Mouse (Mus musculus): ENCODE measurements at regions not wholly inside any gene's neighbourhood (a gene's known extent, or its start where the extent isn't known, plus 50 kb on each side); places are given as distances from the start of the nearest gene placed in this dataset.

GRCm38 (mm10) chr7:111227082-111227481 lies 144.3 kb upstream of the Eif4g2 start:
- ATAC-seq (ENCODE audit: extremely low read depth, insufficient number of reproducible peaks, low FRiP score, poor library complexity, severe bottlenecking) (no peak), DNase-seq (ENCODE audit: low spot score) (no peak)
- no peaks in the 10 kb centered on the region for H3K36me3 ChIP-seq (replicated peaks)
- no peak for TF ChIP-seq CTCF (IDR thresholded peaks at IDR 0.05; ENCODE audit: low read depth, low read length)
- no peak for TF ChIP-seq POLR2AphosphoS5 (IDR thresholded peaks at IDR 0.05; ENCODE audit: insufficient replicate concordance, low read depth, low read length)
- TF ChIP-seq GATA2 (IDR thresholded peaks at IDR 0.05; ENCODE audit: borderline replicate concordance, low read depth, low read length) = no peak
- TF ChIP-seq TAL1 (conservative IDR thresholded peaks at IDR 0.05; ENCODE audit: low read depth, low read length) = no peak
- TF ChIP-seq GATA1 (IDR thresholded peaks at IDR 0.05; ENCODE audit: borderline replicate concordance, low read length) = no peak
- no peaks in the 10 kb centered on the region for H3K4me1 ChIP-seq (ENCODE audit: insufficient read depth, low read depth, low read length)
- H3K9me3 ChIP-seq (replicated peaks) = peaks cover 14% of the 10 kb centered on the region
- no peaks in the 10 kb centered on the region for H3K27me3 ChIP-seq (ENCODE audit: insufficient read depth, low read length)
- no peak overlapping the region for H3K4me3 ChIP-seq (ENCODE audit: low read depth, low read length)

GRCm38 (mm10) chr7:111226026-111226656 lies 143.3 kb upstream of the Eif4g2 start:
- no peaks in the 10 kb centered on the region for H3K36me3 ChIP-seq (replicated peaks)
- H3K27me3 ChIP-seq (ENCODE audit: insufficient read depth, low read length) = no peaks in the 10 kb centered on the region
- H3K4me3 ChIP-seq (ENCODE audit: low read depth, low read length) = no peak overlapping the region
- TF ChIP-seq GATA1 (IDR thresholded peaks at IDR 0.05; ENCODE audit: borderline replicate concordance, low read length) (no peak), TAL1 (conservative IDR thresholded peaks at IDR 0.05; ENCODE audit: low read depth, low read length) (no peak), POLR2AphosphoS5 (IDR thresholded peaks at IDR 0.05; ENCODE audit: insufficient replicate concordance, low read depth, low read length) (no peak), GATA2 (IDR thresholded peaks at IDR 0.05; ENCODE audit: borderline replicate concordance, low read depth, low read length) (no peak), CTCF (IDR thresholded peaks at IDR 0.05; ENCODE audit: low read depth, low read length) (no peak)
- ATAC-seq (ENCODE audit: extremely low read depth, insufficient number of reproducible peaks, low FRiP score, poor library complexity, severe bottlenecking) (no peak), DNase-seq (ENCODE audit: low spot score) (no peak)
- H3K9me3 ChIP-seq (replicated peaks) = peaks cover 14% of the 10 kb centered on the region
- no peaks in the 10 kb centered on the region for H3K4me1 ChIP-seq (ENCODE audit: insufficient read depth, low read depth, low read length)

DNA sequence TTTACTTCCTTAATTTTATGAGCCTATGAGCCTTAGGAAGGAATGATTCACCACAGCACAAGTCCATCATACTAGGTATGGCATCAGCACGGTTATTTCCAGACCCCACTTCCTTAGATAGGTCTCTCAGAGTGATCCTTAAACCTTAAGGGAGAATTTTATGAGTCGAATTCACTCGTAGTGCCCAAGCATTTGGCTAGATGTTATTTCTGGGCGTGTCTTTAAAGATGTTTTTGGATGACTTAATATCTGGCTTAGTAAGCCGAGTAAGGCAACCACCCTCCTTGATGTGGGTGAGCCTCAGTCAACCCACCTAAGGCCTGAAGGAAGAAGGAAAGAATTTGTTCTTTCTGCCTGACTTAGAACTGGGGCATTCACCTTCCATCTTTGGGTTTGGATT lies 132.8 kb upstream of the Eif4g2 start:
- Histone ChIP-seq H3K9me3 (replicated peaks) (no peaks in the 10 kb centered on the region), H3K27me3 (ENCODE audit: insufficient read depth, low read length) (no peaks in the 10 kb centered on the region), H3K4me1 (ENCODE audit: insufficient read depth, low read depth, low read length) (no peaks in the 10 kb centered on the region; the same call in 1 of the 2 replicates), H3K36me3 (replicated peaks) (no peaks in the 10 kb centered on the region), H3K4me3 (ENCODE audit: low read depth, low read length) (no peak overlapping the region)
- DNase-seq (ENCODE audit: low spot score) (no peak), ATAC-seq (ENCODE audit: extremely low read depth, insufficient number of reproducible peaks, low FRiP score, poor library complexity, severe bottlenecking) (no peak)
- no peak for TF ChIP-seq GATA2 (IDR thresholded peaks at IDR 0.05; ENCODE audit: borderline replicate concordance, low read depth, low read length)

DNA sequence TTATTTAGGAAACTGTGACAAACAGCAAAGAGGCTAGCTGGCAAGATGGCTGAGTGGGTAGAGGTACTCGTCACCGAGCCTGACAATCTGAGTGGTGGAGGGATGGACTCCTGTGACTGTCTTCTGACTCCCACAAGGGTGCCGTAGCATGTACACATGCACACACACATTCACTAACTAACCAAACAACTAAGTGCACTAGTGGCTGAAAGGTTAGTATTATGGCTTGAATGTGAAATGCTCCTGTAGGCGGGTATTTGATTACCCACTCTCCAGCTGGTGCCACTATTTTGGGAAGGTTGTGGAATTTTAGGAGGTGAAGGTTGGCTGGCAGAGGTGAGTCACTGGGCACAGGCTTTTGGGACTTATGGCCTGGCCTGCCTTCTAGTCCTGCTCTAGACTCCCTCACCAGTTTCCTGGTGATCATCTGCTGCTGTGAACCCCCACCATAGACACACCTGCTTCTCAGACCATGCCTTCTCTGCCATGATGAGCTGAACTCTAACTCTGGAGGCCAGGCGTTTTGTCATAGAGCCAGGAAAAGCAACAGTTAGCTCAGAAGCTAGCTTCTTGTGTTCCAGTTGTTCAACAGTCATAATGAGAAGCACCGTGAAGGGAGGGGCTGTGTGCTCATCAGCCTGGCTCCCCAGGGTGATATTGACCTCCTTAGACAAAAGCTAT lies 131.5 kb upstream of the Eif4g2 start:
- ATAC-seq (ENCODE audit: extremely low read depth, insufficient number of reproducible peaks, low FRiP score, poor library complexity, severe bottlenecking) = no peak
- TF ChIP-seq GATA2 (IDR thresholded peaks at IDR 0.05; ENCODE audit: borderline replicate concordance, low read depth, low read length) (no peak), CTCF (IDR thresholded peaks at IDR 0.05; ENCODE audit: low read depth, low read length) (no peak), TAL1 (conservative IDR thresholded peaks at IDR 0.05; ENCODE audit: low read depth, low read length) (no peak)

GRCm38 (mm10) chr7:111212188-111212587 lies 129.4 kb upstream of the Eif4g2 start:
- no peaks in the 10 kb centered on the region for H3K36me3 ChIP-seq (replicated peaks)
- no peaks in the 10 kb centered on the region for H3K9me3 ChIP-seq (replicated peaks)
- no peak for ATAC-seq (ENCODE audit: extremely low read depth, insufficient number of reproducible peaks, low FRiP score, poor library complexity, severe bottlenecking)
- H3K27me3 ChIP-seq (ENCODE audit: insufficient read depth, low read length) = no peaks in the 10 kb centered on the region
- H3K4me1 ChIP-seq (ENCODE audit: insufficient read depth, low read depth, low read length) = no peaks in the 10 kb centered on the region; the same call in 1 of the 2 replicates
- no peak overlapping the region for H3K4me3 ChIP-seq (ENCODE audit: low read depth, low read length)
- TF ChIP-seq TAL1 (conservative IDR thresholded peaks at IDR 0.05; ENCODE audit: low read depth, low read length) (no peak), GATA1 (IDR thresholded peaks at IDR 0.05; ENCODE audit: borderline replicate concordance, low read length) (no peak), POLR2AphosphoS5 (IDR thresholded peaks at IDR 0.05; ENCODE audit: insufficient replicate concordance, low read depth, low read length) (no peak), GATA2 (IDR thresholded peaks at IDR 0.05; ENCODE audit: borderline replicate concordance, low read depth, low read length) (no peak), CTCF (IDR thresholded peaks at IDR 0.05; ENCODE audit: low read depth, low read length) (no peak)
- no peak for DNase-seq (ENCODE audit: low spot score)

More for the DNA sequence above, 131.5 kb upstream of the Eif4g2 start:
- H3K4me3 ChIP-seq (ENCODE audit: low read depth, low read length) = no peak overlapping the region
- no peaks in the 10 kb centered on the region for H3K27me3 ChIP-seq (ENCODE audit: insufficient read depth, low read length)
- no peaks in the 10 kb centered on the region for H3K9me3 ChIP-seq (replicated peaks)
- H3K4me1 ChIP-seq (ENCODE audit: insufficient read depth, low read depth, low read length) = no peaks in the 10 kb centered on the region; the same call in 1 of the 2 replicates
- no peaks in the 10 kb centered on the region for H3K36me3 ChIP-seq (replicated peaks)
- no peak for DNase-seq (ENCODE audit: low spot score)

DNA sequence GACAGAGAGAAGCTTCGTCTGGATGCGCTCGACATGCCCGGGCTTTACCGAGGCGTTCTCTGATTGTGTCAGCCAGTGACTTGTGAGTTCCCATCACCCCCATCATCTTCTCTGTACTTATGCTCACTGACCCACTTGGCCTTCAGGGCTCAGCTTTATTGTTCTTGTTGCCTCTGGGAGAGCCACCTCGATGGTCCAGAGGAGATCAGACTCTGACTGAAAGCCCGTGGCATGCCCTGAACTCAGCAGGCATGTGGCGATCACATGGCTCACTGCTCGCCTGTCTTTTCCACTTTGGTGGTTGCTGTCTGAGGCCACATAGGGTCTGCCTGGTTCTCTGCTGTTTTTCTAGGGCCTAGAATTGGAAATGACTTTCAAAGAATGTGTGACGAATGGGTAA lies 128.8 kb upstream of the Eif4g2 start:
- no peak for DNase-seq (ENCODE audit: low spot score)
- ATAC-seq (ENCODE audit: extremely low read depth, insufficient number of reproducible peaks, low FRiP score, poor library complexity, severe bottlenecking) = no peak
- Histone ChIP-seq H3K4me3 (ENCODE audit: low read depth, low read length) (no peak overlapping the region), H3K36me3 (replicated peaks) (no peaks in the 10 kb centered on the region), H3K9me3 (replicated peaks) (no peaks in the 10 kb centered on the region), H3K4me1 (ENCODE audit: insufficient read depth, low read depth, low read length) (no peaks in the 10 kb centered on the region; the same call in 1 of the 2 replicates), H3K27me3 (ENCODE audit: insufficient read depth, low read length) (no peaks in the 10 kb centered on the region)
- TF ChIP-seq TAL1 (conservative IDR thresholded peaks at IDR 0.05; ENCODE audit: low read depth, low read length) = no peak
- TF ChIP-seq POLR2AphosphoS5 (IDR thresholded peaks at IDR 0.05; ENCODE audit: insufficient replicate concordance, low read depth, low read length) = no peak
- TF ChIP-seq GATA1 (IDR thresholded peaks at IDR 0.05; ENCODE audit: borderline replicate concordance, low read length) = no peak
- TF ChIP-seq GATA2 (IDR thresholded peaks at IDR 0.05; ENCODE audit: borderline replicate concordance, low read depth, low read length) = no peak
- TF ChIP-seq CTCF (IDR thresholded peaks at IDR 0.05; ENCODE audit: low read depth, low read length) = no peak

Data from G1E (cell line).